Mouse (Mus musculus) heart, postnatal 36 days (tissue): Measurements from ENCODE around the gene Ndufa11. TPM values are rescaled to one million over a fixed set of nuclear protein-coding genes. Genes with fewer than 3 reads are reported as not detected.

ENCODE experiments used
- DNase-seq, 2 experiments: peaks; one replicate each; pipeline ENCODE4 v3.0.0; 2021 to 2022
- intact Hi-C: fragments of 180-260 bp; cut with DNase I; formaldehyde crosslinking; loops from one replicate; pipeline ENCODE4 v1.15.1; 2025
- total RNA-seq, 2 experiments: library from RNA; stranded (reverse); gene quantifications; 2 replicates each; pipeline ENCODE4 v1.2.3; 2021

The Ndufa11 gene
- total RNA-seq, 2 experiments from 2014 or later = 847 to 875 TPM

- intact Hi-C loops = loop anchor here (1.0 to 5.0 kb wide), 2 partner anchors 39 to 80 kb away; partner anchors contain the start of gene Vmac
- peak; percentile 35 to 52 for DNase-seq
These were observed 39.3 kb downstream of the Ndufa11 start for GRCm38 (mm10) chr17:56756703-56757399.

GRCm38 (mm10) chr17:56757416-56758123 lies 40.0 kb downstream of the Ndufa11 start, which contains the start of gene Nrtn:
Nrtn (minus strand) TSS chr17:56757530.
- intact Hi-C loops = loop anchor here (5.0 kb wide), 1 partner anchor 80 kb away; no protein-coding TSS in a partner anchor
- peak; percentile 83 to 86 for DNase-seq

- intact Hi-C loops = loop anchor here (5.0 kb wide), 1 partner anchor 81 kb away; no protein-coding TSS in a partner anchor
- DNase-seq = peak; percentile 43 to 66
These were observed 40.6 kb downstream of the Ndufa11 start for GRCm38 (mm10) chr17:56758132-56758531.

- DNase-seq = no peak
- intact Hi-C loops = loop anchor here (5.0 kb wide), 1 partner anchor 82 kb away; no protein-coding TSS in a partner anchor
These were observed 41.7 kb downstream of the Ndufa11 start for GRCm38 (mm10) chr17:56759261-56759660.

- intact Hi-C loops = loop anchor here (5.0 kb wide), 1 partner anchor 149 kb away; the partner anchor contains the start of gene Rpl36
- no peak for DNase-seq
These were observed 43.5 kb downstream of the Ndufa11 start for GRCm38 (mm10) chr17:56761077-56761476.

- intact Hi-C loops = loop anchor here (5.0 kb wide), 1 partner anchor 150 kb away; the partner anchor contains the start of gene Rpl36
- DNase-seq = peak; percentile 87
These were observed 44.4 kb downstream of the Ndufa11 start for GRCm38 (mm10) chr17:56761991-56762410.

- intact Hi-C loops = loop anchor here (5.0 kb wide), 1 partner anchor 151 kb away; the partner anchor contains the start of gene Rpl36
- peak; percentile 47 to 62 for DNase-seq
These were observed 45.5 kb downstream of the Ndufa11 start for GRCm38 (mm10) chr17:56762769-56763731.

GRCm38 (mm10) chr17:56763741-56764250 lies 46.2 kb downstream of the Ndufa11 start:
- intact Hi-C loops = loop anchor here (5.0 kb wide), 1 partner anchor 151 kb away; the partner anchor contains the start of gene Rpl36
- DNase-seq = no peak

- peak; percentile 87 to 97 for DNase-seq
- intact Hi-C loops = loop anchor here (5.0 kb wide), 1 partner anchor 152 kb away; the partner anchor contains the start of gene Rpl36
These were observed 47.1 kb downstream of the Ndufa11 start, which contains the start of gene Dus3l for GRCm38 (mm10) chr17:56764474-56765354. Dus3l (plus strand) TSS chr17:56764757.

GRCm38 (mm10) chr17:56765431-56765830 lies 47.9 kb downstream of the Ndufa11 start:
- no peak for DNase-seq
- intact Hi-C loops = no loop called here

- DNase-seq = no peak
- intact Hi-C loops = no loop called here
These were observed 49.3 kb downstream of the Ndufa11 start for GRCm38 (mm10) chr17:56766631-56767405.

GRCm38 (mm10) chr17:56767531-56768135 lies 50.1 kb downstream of the Ndufa11 start:
- intact Hi-C loops = no loop called here
- no peak for DNase-seq

- intact Hi-C loops = no loop called here
- no peak for DNase-seq
These were observed 51.4 kb downstream of the Ndufa11 start for GRCm38 (mm10) chr17:56768941-56769340.

GRCm38 (mm10) chr17:56769950-56770349 lies 52.4 kb downstream of the Ndufa11 start, which contains the start of gene Prr22:
Prr22 (plus strand) TSS chr17:56770250.
- DNase-seq = no peak
- intact Hi-C loops = no loop called here
